Mouse (Mus musculus) hindbrain, embryonic 15.5 days (tissue): ENCODE measurements around the gene Dnmt1. TPM values are rescaled to one million over a fixed set of nuclear protein-coding genes. Genes with fewer than 3 reads are reported as not detected.

Experiments used
- ATAC-seq: fragments of 200-750 bp; cut with Nextera tagmentation; 2 replicates; pipeline ENCODE4 v1.8.0; 2017; ENCODE audit warnings: low read depth, moderate number of reproducible peaks, moderate TSS enrichment; ENCODE audit not compliant: low FRiP score
- H3K27ac ChIP-seq: fragments of 300-500 bp; sonication (generic); replicated peaks from 2 replicates; pipeline ENCODE4 v1.5.1; 2015; ENCODE audit warnings: mild to moderate bottlenecking, inconsistent platforms
- H3K27me3 ChIP-seq: fragments of 300-500 bp; sonication (generic); 2 replicates; pipeline ENCODE4 v1.6.1; 2015; ENCODE audit warnings: control low read depth, inconsistent platforms
- H3K36me3 ChIP-seq: fragments of 300-500 bp; sonication (generic); 2 replicates; pipeline ENCODE4 v1.6.1; 2015; ENCODE audit warnings: control low read depth, inconsistent platforms
- H3K4me1 ChIP-seq: fragments of 300-500 bp; sonication (generic); replicated peaks from 2 replicates; pipeline ENCODE4 v1.6.1; 2015; ENCODE audit warnings: control low read depth, inconsistent platforms
- H3K4me2 ChIP-seq: fragments of 300-500 bp; sonication (generic); 2 replicates; pipeline ENCODE4 v1.6.1; 2015; ENCODE audit warnings: moderate library complexity, mild to moderate bottlenecking, inconsistent platforms
- H3K4me3 ChIP-seq: fragments of 300-500 bp; sonication (generic); 2 replicates; pipeline ENCODE4 v1.5.1; 2015; ENCODE audit warnings: mild to moderate bottlenecking, inconsistent platforms
- H3K9ac ChIP-seq: fragments of 300-500 bp; sonication (generic); 2 replicates; pipeline ENCODE4 v1.6.1; 2015; ENCODE audit warnings: inconsistent platforms
- H3K9me3 ChIP-seq: fragments of 300-500 bp; sonication (generic); 2 replicates; pipeline ENCODE4 v1.6.1; 2016; ENCODE audit warnings: control low read depth, inconsistent platforms
- WGBS: fragments of 180-500 bp; shearing (Covaris S2); methylation state at CpG from one replicate; pipeline ENCODE4 v1.1.7; 2015; 5-methylcytosine and 5-hydroxymethylcytosine counted together
- polyA plus RNA-seq: library from polyadenylated mRNA; unstranded; fragments of >200 nt; fragmentation: Nextera tagmentation; extraction: Ambion mirVana; gene quantifications from 2 replicates; pipeline ENCODE4 v1.2.1, GENCODE M21; 2015

Dnmt1 gene
- polyA plus RNA-seq, 1 experiment from 2014 or later: 63.9 TPM

DNA sequence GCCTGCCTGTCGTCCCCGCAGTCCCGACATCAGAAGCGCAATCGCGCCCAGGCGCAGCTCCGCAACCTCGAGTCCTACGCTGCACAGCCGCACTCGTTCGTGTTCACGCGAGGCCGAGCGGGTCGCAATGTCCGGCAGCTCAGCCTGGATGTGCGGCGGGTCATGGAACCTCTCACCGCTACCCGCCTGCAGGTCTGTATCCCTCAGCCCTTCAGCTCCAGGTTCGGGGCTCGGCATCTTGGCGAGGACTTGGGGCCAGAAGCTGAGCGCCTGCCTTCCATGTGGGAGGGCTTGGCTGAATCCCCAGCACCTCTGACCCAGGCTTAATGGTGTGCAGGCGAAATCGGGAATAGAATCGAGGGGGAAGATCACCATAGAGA is 71.3 kb downstream of the Dnmt1 start:
- peak; percentile 71; the same call in 1 of the 2 replicates for ATAC-seq
- 0% methylated on average over 29 of the region's 30 CpGs for WGBS

DNA sequence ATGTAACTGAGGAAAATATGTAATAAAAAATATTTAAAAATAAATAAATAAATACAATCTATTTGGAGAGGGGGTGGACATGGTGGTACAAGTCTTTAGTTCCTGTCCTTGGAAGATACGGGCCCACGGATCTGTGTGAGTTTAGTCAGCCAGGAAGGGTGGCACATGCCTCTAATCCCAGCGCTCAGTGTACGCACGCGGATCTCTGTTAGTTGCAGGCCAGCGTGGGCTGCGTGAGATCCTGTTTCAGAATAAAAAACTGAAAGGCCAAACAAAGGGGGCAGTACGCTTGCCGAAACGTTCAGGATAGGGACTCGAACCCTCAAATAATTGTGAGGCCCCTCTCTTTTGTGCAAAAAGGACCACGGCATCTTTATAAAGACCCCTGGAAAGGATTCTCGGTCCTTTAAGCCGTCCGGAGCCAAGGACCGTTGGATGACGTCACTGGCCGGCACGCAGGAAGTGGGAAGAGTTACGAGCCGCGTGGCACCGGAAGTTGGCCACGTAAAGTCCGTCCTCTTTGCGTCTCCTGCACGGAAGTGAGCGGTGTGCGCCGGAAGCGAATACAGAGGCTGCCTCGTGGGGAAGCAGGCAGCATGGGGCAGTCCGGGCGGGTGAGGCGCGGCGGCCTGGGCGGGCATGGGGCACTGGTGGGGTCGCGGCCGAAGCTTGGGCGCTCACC is 71.8 kb downstream of the Dnmt1 start, which contains the start of gene Ppan:
TSS of gene Ppan (plus strand) at position 472 of the 682 bp plus-strand sequence.
- Histone ChIP-seq H3K4me2 (peak within 1 kb of the TSS; percentile 78), H3K4me3 (peak within 1 kb of the TSS; percentile 81), H3K9ac (peak within 1 kb of the TSS; percentile 71), H3K4me1 (peaks cover 16% of the 10 kb centered on the region), H3K9me3 (no peaks in the 10 kb centered on the region), H3K27me3 (no peaks in the 10 kb centered on the region), H3K36me3 (peaks cover 35% of the 10 kb centered on the region), H3K27ac (peak within 1 kb of the TSS; percentile 90)
- WGBS: under 1% methylated on average over 42 of the region's 43 CpGs
- peak; percentile 96 for ATAC-seq

More for the DNA sequence above, 71.3 kb downstream of the Dnmt1 start:
- peaks cover 40% of the 10 kb centered on the region for H3K36me3 ChIP-seq
- H3K27me3 ChIP-seq: no peaks in the 10 kb centered on the region
- no peaks in the 10 kb centered on the region for H3K9me3 ChIP-seq
- peak overlapping the region; percentile 81 for H3K4me3 ChIP-seq
- peak overlapping the region; percentile 78 for H3K4me2 ChIP-seq
- H3K9ac ChIP-seq: peak overlapping the region; percentile 71
- peak overlapping the region; percentile 90 for H3K27ac ChIP-seq
- H3K4me1 ChIP-seq: peaks cover 16% of the 10 kb centered on the region

DNA sequence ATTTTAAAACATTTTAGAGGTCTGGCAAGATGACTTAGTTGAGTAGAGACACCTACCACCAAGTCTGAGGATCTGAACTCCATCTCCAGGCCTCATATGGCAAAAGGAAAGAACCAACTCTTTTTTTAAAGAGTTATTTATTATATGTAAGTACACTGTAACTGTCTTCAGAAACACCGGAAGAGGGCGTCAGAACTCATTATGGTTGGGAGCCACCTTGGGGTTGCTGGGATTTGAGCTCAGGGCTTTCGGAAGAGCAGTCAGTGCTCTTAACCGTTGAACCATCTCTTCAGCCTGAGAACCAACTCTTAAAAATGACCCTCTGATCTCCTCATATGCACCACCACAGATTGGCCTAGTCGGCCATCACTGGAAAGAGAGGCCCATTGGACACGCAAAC is 72.5 kb downstream of the Dnmt1 start:
- Histone ChIP-seq H3K9ac (no peak overlapping the region), H3K4me1 (peaks cover 16% of the 10 kb centered on the region), H3K27ac (peak overlapping the region; percentile 90), H3K36me3 (peaks cover 29% of the 10 kb centered on the region), H3K4me2 (peak overlapping the region; percentile 78), H3K4me3 (peak overlapping the region; percentile 81; the same call in 1 of the 2 replicates), H3K9me3 (no peaks in the 10 kb centered on the region), H3K27me3 (no peaks in the 10 kb centered on the region)
- WGBS: 89% methylated on average over 6 of the region's 6 CpGs
- ATAC-seq: no peak

DNA sequence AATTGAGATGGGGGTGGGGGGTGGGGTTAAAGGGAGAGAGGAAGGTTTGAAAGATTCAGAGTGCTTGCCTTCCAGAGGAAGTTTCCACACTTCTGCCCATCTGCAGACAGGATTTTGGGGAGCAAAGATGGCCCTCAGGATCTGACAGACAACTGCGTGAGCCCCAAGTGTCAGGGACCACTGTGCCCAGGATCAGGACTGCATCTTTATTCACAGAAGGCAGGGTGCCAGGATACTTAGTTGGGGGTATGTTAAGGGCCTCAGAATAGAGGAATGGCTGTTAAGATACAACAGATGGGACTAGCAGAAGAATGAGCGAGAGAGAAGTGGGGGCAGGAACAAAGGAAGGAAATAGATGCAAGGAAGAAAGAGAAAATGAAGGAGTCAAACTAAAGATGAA is 73.1 kb downstream of the Dnmt1 start:
- Histone ChIP-seq H3K9me3 (no peaks in the 10 kb centered on the region), H3K4me3 (no peak overlapping the region), H3K4me1 (peaks cover 16% of the 10 kb centered on the region), H3K27ac (no peak overlapping the region), H3K4me2 (no peak overlapping the region), H3K9ac (no peak overlapping the region), H3K36me3 (peaks cover 23% of the 10 kb centered on the region), H3K27me3 (no peaks in the 10 kb centered on the region)
- ATAC-seq: no peak
- whole genome bisulfite sequencing: 92% methylated on average over 2 of the region's 2 CpGs

DNA sequence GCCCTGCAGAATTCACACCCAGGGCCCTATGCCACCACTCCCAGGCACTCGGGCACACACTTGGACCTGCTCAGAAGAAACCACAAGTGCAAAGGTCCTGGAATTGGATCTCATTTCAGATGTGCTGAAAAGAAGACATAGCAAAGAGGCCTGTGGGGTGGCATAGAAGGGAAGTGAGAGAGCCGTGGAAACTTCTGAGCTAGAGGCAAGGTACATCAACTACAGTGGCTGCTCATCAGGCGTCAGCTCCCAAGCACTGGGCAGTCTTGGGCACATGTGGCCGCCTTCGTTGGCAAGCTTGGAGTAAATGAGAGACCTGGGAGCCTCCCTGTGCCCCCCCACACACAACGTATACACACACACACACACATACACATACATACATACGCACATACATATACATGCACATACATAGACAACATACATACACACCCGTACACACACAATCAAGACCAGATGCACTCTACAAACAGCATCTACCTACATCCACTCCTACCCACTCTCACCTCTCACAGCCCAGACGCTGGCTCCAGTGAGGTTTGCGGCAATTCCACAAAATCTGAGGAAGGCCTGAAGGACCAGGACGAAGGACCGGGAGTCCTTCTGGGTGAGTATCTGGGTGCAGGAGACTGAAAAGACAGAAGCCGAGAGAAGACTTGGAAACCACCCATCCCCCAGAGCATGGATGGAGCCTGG is 80.4 kb downstream of the Dnmt1 start, which contains the start of gene Angptl6:
TSS of gene Angptl6 (minus strand) at position 631 of the 696 bp plus-strand sequence.
- Histone ChIP-seq H3K27me3 (no peaks in the 10 kb centered on the region), H3K36me3 (no peaks in the 10 kb centered on the region), H3K4me2 (peak within 1 kb of the TSS; percentile 67), H3K9me3 (no peaks in the 10 kb centered on the region), H3K9ac (peak within 1 kb of the TSS; percentile 65), H3K27ac (peak within 1 kb of the TSS; percentile 92), H3K4me3 (peak within 1 kb of the TSS; percentile 44), H3K4me1 (peaks cover 14% of the 10 kb centered on the region)
- ATAC-seq: no peak
- 96% methylated on average over 13 of the region's 13 CpGs for WGBS

DNA sequence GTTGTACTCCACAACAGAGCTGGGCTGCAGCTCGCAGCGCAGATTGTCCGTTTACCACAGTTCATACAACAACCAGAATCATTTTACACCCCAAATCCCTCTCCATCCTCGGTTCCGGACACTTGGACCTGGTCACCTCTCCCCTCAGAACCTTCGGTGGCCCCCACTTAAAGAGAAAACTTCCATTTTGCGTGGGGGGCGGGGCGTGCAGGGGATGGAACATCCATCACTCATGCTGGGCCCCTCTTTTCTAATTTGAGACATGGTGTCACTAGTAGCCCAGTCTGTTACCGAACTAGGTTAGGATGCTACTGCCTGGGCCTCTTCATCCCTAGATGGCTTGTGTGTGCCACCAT is 81.0 kb downstream of the Dnmt1 start:
- Histone ChIP-seq H3K4me3 (peak overlapping the region; percentile 44), H3K36me3 (no peaks in the 10 kb centered on the region), H3K4me2 (peak overlapping the region; percentile 67), H3K9ac (peak overlapping the region; percentile 65), H3K4me1 (peaks cover 14% of the 10 kb centered on the region), H3K27me3 (no peaks in the 10 kb centered on the region), H3K9me3 (no peaks in the 10 kb centered on the region), H3K27ac (peak overlapping the region; percentile 92)
- ATAC-seq: peak; percentile 20; the same call in 1 of the 2 replicates
- 18% methylated on average over 10 of the region's 10 CpGs for WGBS

DNA sequence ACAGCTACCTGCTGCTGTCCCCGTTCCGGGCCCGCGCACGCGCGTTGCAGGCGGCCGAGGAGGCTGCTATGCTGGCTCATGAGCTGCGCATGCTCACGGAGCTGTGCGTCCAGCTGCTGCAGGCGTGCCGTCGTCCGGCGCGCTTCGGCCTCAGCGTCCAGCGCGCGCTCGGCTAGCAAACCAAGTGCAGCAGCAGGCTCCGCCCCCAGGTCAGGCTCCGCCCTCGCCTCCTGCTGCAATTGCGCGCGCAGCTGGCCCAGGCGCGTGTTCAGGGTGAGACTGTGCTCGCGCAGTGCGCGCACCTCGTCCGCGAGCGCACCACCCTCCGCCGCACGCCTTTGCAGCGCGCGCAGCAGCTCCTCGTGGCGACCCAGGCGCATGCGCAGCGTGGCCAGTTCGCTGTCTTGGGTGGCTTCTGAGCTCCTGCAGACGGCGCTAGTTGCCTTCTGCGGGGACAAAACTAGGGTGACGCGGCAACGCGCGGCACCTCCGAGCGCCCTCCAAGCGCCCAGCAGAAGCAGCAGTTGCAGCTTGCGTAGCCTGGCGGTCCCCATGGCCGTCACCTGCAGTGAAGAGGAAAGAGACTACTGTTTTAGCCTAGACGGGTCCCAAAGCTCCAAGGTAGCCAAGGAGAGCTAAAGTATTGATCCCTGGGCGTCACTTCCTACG is 81.5 kb downstream of the Dnmt1 start:
- peak overlapping the region; percentile 92 for H3K27ac ChIP-seq
- H3K36me3 ChIP-seq: no peaks in the 10 kb centered on the region
- under 1% methylated on average over 69 of the region's 69 CpGs for WGBS
- no peaks in the 10 kb centered on the region for H3K27me3 ChIP-seq
- H3K4me2 ChIP-seq: peak overlapping the region; percentile 67
- peaks cover 14% of the 10 kb centered on the region for H3K4me1 ChIP-seq
- ATAC-seq: peak; percentile 94
- no peaks in the 10 kb centered on the region for H3K9me3 ChIP-seq
- H3K4me3 ChIP-seq: peak overlapping the region; percentile 44
- H3K9ac ChIP-seq: peak overlapping the region; percentile 65

DNA sequence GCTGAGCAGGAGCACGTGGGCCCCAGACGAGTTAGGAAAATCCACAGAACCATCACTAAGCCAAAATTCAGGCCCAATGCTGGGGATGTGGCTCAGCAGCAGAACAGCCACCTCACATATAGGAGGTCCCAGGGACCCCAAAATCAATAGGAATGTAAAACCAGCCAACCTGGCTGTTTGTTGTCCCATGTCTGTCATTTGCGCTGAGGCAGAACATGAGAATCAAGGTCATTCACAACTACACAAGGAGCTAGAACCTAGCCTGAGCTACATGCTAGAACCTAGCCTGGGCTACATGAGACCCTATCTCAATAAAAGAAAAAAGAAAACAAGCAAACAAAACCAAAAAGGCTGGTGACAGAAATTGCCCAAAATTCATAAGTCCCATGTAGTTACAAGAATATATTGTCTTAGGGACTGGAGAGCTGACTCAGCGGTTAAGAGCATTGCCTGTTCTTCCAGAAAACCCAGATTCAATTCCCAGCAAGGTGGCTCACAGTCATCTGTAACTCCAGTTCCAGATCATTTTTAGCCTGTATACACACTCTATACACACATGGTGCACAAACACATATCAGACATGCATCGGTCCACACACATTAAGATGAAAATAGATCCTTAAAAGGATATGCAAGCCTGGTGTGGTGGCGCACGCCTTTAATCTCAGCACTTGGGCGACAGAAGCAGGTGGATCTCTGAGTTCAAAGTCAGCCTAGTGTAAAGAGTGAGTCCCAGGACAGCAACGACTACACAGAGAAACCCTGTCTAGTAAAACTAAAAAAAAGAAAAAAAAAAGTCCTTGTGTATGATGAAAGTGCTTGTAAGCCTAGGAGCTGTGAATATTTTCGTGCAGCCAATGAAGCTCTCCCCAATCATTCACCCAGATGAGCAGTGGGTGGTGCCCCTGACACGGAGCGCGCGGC is 82.3 kb downstream of the Dnmt1 start:
- Histone ChIP-seq H3K27me3 (no peaks in the 10 kb centered on the region), H3K27ac (peak overlapping the region; percentile 92), H3K36me3 (no peaks in the 10 kb centered on the region), H3K4me2 (peak overlapping the region; percentile 67), H3K4me1 (peaks cover 14% of the 10 kb centered on the region), H3K9me3 (no peaks in the 10 kb centered on the region), H3K4me3 (peak overlapping the region; percentile 44), H3K9ac (peak overlapping the region; percentile 24; the same call in 1 of the 2 replicates)
- ATAC-seq: peak; percentile 0; the same call in 1 of the 2 replicates
- 37% methylated on average over 14 of the region's 14 CpGs for WGBS

DNA sequence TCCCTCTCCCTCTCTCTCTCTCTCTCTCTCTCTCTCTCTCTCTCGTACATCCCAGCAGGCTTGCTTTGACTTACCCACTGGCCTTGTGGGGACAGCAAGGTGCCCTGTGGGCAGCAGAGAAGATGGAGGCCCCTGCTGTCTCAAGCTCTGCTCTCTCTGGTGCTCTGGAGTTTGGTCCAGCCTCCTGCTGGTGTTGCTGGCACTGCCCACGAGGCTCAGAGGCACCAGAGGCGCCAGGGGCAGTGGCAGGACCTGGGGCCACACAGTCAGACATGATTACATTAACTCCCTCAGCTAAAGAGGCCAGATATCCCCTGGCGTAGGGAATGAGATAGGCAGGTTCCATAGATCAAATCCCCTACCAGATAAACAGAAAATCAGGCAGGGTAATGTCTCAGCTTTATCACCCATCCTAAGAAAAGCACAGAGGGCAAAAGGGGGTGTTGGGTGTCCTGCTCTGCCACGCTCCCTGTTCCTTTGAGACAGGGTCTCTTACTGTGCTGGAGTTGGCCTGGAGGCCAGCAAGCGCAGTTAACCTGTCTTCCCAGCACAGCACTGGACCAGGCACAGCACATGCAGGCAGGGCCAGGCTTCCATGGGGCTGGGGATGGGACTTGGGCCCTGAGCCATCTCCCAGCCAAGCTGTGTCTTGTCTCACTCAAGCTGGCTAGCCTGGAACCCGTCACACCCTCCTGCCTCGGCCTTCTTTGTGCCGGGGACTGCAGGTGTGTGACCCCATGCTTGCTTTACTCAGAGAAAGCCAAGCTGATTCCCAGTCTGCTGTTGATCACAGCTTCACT is 83.2 kb downstream of the Dnmt1 start:
- Histone ChIP-seq H3K27me3 (no peaks in the 10 kb centered on the region), H3K9ac (no peak overlapping the region), H3K36me3 (no peaks in the 10 kb centered on the region), H3K4me3 (no peak overlapping the region), H3K4me2 (no peak overlapping the region), H3K4me1 (peaks cover 14% of the 10 kb centered on the region), H3K27ac (no peak overlapping the region), H3K9me3 (no peaks in the 10 kb centered on the region)
- no peak for ATAC-seq
- 75% methylated on average over 8 of the region's 9 CpGs for WGBS

DNA sequence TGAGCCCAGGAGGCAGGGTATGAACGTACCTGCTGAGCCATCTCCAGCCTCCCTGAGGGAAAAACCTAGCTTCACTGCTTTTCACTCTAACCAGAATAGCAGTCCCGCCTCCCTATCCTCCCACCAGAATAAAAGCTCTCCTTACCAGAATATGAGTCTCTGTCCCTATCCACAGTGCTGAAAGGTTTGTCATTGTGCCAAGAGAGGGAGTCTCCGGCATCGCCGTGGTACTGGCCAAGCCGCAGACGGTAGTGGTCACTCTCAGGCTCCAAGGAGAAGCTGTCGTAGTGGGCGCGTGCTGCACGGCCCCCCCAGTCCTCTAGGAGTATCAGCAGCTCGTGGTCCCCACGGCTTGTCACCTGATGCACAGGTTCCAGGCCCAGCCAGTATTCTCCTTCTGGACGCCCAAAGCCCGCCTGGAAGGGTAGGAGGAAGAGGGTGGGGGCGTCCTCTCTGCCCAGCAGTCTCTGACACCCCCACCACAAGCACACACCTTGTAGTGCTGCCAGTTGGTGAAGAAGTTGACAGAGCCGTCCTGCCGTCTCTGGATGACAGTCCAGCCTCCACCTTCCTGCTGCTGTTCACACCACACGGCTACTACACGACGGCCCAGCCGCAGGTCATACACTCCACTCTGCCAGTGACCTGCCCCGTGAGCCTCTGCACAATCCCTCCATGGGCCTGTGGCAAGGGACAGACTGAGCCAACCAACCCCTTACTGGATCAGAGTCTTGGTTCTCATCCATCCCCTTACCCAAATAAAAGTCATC is 84.5 kb downstream of the Dnmt1 start:
- Histone ChIP-seq H3K9ac (no peak overlapping the region), H3K36me3 (no peaks in the 10 kb centered on the region), H3K27ac (no peak overlapping the region), H3K4me2 (no peak overlapping the region), H3K4me1 (peaks cover 14% of the 10 kb centered on the region), H3K9me3 (no peaks in the 10 kb centered on the region), H3K27me3 (peaks cover 8% of the 10 kb centered on the region), H3K4me3 (no peak overlapping the region)
- WGBS: 67% methylated on average over 23 of the region's 23 CpGs
- no peak for ATAC-seq
